Mouse (Mus musculus): Measurements from ENCODE around the gene Exo1.

The Exo1 gene

DNA sequence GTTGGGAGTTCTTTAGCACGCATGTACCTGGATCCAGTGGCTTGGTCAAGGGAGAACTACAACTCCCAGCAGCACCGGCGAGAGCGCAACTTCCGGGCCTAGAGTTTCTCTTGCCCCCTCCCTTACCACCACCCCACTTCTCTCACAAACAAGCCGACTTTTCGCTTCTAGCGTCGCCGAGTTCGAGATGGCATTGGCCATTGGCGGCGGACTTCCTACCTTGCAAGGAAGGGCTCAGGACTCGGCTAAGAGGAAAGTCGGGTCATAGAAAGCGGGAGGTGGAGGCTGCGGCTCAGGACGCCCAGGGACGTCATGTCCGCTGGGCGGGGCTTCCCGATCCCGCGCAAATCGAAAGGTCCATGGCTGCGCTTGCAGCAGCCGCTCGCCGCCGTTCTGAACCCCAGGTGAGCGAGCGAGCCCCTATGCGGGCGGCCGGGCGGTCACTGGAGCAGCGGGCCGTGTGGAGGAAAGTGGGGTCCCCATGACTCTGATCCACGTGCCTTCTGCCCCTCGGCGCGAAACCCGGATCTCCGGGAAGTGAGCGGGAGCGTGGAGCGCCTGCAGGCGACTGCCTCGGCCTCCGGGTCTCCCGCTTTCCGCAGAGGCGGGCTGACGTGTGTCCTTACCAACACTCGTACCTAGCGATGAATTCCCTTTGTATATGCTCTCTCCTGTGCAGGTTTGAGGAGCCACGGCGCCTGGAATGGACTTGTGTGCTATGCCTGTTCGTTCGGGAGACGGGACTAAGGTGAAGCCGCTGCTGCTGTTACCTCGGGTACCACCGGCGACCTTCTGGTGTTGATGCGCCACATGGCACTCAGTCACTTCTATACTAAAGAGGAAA is at the start of gene Exo1:
TSS of gene Exo1 (plus strand) at position 129 of the 844 bp plus-strand sequence.
- CTCF ChIA-PET = no interaction called here

DNA sequence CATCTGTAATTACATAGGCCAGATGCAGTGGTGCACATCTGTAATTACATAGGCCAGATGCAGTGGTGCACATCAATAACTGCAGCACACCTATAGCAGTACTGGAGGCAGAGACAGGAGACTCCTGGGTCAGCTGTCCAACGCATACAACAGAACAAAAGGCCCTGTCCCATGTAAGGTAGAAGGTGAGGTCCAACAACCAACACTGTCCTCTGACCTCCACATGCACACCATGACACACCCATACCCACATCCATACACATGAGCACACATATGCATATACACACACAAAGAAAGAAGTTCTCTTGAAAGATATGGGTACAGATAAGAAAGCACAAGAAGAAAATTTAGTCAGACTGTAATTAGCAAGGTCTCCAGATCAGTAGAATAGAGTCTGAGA is 24.9 kb upstream of the Exo1 start:
- CTCF ChIA-PET = no interaction called here

DNA sequence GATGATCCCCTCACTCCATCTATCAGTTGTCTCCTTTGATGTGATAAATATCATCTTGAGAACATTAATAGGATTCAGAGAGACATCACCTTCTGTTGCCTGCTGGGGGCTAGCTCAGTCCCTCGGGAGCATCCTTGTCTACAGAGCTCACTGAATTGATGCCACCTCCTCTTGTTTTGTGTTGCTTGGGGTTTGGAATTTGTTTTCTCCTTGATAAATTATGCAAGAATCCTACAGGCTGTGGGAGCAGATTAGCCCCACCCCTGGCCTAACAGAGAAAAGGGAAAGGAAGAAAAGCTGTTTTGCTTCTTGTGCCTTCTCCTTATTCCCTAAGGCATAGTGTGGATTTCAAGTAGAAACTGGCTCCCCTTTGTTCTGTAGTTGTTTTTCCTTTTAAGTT is 13.3 kb upstream of the Exo1 start:
- CTCF ChIA-PET = no interaction called here

DNA sequence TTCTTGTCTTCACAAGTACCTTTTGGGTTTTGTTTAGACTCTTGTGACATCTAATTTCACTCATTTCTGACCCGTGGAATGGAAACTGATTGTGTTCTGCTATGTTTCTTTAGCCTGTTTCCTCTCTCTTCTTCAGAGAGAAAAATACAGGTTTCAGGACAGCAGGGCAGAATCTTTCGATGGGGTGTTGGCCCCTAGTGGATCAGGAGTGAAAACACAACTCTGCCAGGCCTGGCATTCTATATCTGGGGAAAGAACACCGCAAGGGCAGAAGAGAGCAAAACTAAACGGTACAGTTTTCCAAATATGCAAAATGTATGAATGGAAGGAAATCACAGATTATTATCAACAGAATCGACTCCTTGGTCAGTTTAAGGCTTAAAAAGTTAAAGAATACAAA is 12.8 kb upstream of the Exo1 start:
- CTCF ChIA-PET = no interaction called here

DNA sequence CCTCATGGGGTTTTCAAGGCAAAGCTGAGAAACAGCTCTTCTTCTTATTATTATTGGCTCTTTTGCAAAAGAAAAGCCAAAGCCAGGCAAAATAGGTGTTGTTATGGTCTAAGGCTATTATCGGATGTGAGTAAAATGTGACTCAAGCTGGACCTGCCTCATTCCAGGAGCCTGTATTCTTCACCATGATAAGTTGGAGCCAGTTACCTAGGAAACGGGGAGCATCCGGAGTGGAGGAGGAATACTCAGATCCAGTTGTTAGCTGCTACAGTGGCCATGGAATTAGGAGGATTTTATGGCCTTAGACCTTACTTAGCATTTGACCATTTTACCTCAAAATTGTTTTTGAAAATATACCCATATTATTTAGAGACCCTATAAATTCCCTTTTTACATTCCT is 9.7 kb upstream of the Exo1 start:
- CTCF ChIA-PET = no interaction called here

DNA sequence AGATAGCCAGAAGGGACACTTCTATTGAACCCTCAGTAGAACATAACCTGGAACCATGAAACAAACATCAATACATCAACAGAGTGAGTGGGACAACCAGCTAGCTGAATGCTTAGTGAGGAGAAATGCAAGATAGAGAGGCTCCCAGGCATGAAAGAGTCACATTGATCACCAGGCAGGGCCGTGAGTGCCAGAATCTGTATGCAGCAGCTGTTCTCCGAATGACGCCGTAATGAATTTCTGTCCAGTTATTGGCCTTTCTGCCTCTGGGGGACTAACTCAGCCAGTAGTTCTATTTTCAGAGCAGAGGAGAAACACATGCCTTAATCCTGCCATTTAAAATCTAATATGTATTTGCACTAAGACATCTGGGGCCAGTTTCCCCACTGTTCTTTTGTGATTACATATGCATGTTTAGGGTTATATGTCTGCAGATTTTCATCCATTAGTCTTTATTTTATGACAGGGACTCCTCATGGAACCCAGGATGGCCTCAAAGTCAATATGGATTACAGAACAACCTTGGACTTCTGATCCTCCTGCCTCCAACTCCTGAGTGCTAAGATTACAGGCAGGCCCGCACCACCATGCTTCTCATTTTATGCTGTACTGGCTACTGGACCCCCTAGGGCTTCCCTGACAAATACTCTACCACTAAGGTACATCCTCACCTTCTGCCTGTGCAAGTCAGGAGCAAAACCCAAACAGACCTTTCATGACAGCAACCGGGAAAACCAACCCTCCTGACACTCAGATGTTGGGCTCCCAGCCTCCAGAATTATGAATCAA is 8.2 kb upstream of the Exo1 start:
- CTCF ChIA-PET = no interaction called here

DNA sequence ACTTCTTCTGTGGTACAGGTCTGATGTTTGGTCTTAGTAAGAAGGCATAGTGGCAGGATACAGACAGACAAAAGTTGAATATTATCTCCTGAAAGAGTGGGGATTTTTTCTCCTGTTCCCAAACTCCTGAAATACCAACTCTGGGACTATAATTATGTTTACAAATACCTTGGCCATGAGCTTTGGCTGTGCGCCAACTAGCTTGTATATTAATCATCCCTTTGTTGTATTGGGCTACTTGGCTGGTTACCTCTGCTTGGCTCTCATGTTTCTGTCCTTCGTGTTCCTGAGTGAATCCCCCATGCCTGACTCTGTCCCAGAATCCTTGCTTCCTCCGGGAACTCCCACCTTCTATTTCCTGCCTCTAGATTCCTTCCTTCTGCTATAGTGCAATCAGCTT is 3.0 kb downstream of the Exo1 start:
- CTCF ChIA-PET = no interaction called here

DNA sequence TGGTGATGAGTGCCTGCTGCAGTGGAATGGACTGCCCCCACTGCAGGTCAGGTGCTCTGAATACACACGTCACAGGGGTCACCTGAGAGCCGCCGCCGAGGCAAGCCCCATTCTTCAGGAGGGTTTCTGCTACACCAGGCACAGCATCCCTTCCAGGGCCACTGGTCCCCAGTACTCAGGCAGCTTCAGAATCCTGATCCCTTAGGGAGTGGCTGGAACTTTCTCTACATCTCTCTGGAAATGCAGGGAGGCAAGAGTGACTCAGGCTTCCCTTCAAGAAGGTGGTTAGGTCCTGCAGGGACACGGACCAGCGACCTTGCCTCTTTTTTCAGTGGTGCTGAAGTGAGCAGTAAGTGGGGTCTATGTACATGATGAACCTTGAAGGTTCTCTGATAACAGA is 12.9 kb downstream of the Exo1 start:
- CTCF ChIA-PET = no interaction called here

DNA sequence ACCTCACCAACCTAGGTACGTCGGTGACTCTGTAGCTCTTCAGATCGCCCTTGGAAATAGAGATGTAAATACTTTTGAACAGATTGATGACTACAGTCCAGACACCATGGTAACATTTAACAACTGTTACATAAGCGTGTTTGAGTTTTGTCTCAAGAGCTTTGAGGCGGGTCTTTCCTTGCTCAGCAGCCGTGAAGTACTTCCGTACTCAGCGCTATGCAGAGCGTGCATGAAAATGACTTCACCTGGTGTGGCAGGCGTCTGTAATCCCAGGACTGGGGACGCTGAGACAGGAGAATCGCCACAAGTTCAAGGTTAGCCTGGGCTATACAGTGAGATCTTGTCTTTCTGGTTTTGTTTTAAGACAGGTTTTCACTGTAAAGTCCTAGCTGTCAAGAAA is 13.3 kb downstream of the Exo1 start:
- CTCF ChIA-PET = no interaction called here

DNA sequence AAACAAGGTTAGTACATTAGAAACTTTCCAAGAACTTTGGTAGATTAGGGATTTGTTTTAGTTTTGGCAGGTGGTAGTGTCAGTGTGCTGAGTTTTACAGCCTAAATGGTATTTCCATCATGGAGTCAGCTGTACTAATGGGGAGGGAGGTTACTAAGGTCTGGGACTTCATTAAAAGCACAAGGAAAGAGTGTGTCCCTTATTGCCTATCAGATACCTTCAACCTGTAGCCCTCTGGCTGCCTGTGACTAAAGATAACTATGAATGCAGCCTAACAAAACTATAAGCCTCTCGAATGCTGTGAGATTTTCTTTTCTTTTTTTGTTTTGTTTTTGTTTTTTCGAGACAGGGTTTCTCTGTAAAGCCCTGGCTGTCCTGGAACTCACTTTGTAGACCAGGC is 30.8 kb downstream of the Exo1 start:
- CTCF ChIA-PET = no interaction called here

DNA sequence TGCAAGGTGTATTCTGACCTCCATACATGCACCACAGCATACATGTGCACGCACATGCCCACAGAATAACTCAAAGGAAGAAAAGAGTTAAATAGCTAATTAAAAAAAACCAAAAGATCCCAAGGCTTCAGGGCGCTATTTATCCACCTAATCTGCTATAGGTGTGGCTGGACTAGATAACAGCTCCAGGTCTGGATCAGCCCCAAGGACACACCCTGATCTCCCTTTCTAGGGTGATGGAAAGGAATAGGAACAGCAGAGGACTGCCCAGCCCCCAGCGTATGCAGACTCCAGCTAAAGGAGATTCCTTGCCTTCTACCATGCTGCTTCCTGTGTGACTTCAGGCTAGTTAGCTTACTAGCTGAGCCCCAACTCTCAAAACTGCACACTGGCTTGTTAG is 31.7 kb downstream of the Exo1 start:
- CTCF ChIA-PET = no interaction called here

DNA sequence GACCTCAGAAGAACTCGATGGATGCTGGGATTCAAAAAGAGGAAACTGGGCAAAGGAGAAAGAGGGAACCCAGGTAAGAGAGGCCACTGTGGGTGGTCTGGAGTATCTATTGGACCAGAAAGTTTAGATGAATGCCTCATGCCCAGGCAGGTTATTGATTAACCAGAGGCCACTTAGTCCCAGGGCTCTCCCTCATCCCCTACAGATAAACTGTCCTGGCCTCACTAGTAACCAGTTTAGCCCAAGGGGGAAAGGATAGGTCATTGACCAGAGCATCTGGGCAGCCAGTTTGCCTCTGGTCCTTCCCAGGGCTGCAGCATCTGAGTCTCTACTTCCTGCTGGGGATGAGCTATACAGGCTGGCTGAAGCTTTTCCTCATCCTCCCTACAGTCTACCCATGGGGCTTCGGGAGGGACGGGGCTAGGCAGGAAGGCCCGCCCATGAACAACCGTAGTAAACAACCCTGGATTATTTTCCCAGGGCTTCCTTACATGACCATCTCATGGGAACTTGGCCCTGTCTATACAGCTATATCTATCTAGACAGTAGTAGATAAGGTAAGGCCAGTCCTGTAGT is 33.4 kb downstream of the Exo1 start:
- CTCF ChIA-PET = no interaction called here

DNA sequence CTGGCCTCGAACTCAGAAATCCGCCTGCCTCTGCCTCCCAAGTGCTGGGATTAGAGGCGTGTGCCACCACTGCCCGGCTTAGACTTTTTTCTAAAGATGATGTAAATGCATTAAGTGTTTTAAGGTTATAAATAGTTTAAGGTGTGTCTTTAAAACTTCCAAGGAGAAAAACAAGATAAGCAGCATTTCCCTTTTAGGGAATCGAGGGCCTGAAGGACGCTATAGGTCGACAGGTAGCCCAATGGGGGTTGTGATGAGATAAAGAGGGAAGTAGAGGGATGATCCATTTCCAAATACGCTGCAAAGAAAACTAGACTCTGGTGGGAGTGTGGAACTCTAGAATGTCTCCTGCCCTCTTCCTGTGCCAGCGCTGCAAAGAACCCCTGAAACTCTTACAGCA is 39.6 kb downstream of the Exo1 start, which contains the start of gene Gm38100:
TSS of gene Gm38100 (plus strand) at position 301 of the 400 bp plus-strand sequence.
- CTCF ChIA-PET = no interaction called here

DNA sequence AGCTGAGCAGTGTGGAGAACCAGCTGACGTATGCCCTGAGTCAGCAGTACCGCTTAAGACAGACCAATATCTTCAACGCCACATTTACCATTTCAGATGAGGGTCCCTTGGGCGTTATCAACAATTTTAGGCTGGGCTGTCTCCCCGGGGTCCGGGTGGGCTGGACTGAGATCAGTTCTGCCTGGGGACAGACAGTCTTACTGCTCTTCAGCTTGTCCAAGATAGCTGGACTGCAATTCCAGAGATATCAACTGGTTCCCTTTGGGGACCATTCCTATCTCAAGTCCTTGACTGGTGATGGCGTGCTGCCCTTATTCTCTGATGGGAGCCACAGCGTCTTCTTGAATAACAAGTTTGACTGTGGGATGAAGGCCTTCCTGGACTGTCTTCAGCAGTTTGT is 40.7 kb downstream of the Exo1 start:
- CTCF ChIA-PET = no interaction called here

DNA sequence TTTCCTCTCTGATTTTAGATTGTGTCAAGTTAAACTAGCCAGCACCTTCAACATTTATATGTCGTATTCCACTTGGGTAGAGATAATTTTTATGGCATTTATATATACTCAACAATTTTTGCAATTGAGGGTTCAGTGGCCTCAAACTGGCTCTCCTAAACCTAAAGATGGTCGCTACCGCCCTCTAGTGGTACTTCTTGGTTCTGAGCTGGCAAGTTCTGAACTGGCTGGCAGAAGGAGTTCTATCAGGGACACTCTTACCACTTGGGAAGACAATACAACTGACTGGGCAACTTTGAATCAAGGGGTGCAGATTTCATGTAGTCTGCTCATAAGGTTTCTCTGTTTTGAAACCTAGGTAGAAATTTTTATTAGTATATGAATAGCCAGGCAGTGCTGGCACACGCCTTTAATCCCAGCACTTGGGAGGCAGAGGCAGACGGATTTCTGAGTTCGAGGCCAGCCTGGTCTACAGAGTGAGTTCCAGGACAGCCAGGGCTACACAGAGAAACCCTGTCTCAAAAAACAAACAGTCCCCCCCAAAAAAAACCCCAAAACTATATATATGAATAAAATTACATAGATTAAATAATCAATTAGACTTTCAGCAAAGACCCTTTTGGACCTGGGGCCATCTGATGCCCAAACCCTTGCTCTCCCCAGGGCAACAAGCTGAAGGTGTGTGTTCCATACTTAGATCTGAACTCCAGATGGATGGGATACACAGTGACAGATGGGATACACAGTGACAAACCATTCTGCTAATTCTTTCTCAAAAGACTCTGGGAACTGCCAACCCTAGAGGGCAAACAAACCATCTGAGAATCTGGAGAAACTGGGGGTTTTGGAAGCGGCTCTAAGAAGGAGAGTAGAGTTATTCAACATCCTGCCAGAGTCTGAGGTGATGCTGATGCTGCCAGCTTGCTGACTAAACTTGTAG is 43.7 kb downstream of the Exo1 start:
- CTCF ChIA-PET = no interaction called here

DNA sequence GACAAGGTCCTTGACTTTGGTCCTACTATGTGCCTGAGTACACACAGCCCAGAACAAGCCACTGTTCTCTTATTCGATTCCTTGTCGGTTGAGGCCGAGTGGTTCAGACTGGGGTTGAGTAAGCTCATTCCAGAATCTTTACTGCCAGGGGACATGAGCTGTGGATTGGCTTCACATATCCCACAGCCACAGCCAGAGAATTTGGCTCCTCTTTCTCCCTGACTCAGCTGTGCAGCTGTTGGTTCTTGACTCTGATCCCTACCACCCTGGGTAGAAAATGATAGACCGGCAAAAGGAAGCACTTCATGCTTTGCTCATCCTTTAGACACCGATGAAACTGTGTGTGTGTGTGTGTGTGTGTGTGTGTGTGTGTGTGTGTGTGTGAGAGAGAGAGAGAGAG is 51.0 kb downstream of the Exo1 start:
- CTCF ChIA-PET = interaction anchor here (0.6 to 1.1 kb wide), 2 partner anchors 10 to 540 kb away, joined by 3 to 8 read pairs; no protein-coding TSS in a partner anchor

DNA sequence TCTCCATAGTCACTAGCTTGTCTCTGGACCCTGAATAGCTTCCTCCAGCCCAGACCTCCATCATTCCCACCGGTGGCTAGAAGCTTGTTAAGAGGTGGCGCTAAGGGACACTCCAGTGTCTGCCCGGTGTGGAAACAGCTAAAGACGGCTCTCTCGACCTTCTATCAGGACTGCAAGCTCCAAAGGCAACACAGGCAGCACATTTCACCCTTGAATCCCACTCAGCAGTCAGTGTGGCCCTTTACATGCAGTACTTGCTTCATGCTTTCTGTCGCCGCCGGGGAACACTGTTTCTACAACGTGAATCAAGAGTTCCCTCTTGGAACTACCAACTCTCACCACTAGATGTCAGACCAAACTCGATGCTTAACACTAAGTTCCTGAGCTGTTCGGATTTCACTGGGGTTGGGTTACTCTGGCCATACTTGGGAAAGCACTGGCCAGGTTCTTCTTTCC is 55.9 kb downstream of the Exo1 start:
- CTCF ChIA-PET = no interaction called here

DNA sequence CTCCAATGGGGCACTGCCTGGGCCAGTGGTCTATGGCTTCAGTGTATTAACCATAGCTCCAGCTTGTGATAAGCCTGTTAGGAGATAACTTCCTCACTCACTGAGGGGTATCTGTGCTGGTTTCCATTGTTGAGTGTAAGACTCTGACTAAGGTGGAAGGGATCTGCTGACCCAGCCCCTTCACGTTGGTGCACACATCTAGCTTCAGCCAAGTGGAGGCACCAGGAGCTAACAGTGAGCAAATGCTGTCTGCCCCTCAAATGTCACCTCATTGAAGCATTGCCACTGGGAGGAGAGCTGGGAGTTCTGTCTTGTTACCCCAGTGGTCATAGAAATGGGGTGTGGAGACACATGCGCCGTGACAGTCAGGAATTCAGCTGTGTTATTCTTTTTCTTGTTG is 58.4 kb downstream of the Exo1 start:
- CTCF ChIA-PET = no interaction called here

DNA sequence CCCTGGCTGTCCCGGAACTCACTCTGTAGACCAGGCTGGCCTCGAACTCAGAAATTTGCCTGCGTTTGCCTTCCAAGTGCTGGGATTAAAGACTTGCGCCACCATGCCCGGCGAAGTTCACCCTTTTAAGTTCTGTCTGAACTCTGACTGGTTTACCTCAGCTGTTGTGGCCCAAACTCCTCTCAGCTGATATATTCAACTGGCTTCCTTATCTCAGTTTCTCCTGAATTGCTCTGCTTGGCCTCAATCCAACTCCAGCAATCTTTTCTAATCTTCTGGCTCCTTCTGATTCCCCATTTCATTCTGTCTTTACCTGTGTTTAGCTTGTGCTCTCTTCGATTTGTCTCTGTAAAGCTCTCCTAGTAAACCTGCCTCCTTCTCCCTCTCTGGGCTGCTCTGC is 62.8 kb downstream of the Exo1 start:
- CTCF ChIA-PET = no interaction called here

DNA sequence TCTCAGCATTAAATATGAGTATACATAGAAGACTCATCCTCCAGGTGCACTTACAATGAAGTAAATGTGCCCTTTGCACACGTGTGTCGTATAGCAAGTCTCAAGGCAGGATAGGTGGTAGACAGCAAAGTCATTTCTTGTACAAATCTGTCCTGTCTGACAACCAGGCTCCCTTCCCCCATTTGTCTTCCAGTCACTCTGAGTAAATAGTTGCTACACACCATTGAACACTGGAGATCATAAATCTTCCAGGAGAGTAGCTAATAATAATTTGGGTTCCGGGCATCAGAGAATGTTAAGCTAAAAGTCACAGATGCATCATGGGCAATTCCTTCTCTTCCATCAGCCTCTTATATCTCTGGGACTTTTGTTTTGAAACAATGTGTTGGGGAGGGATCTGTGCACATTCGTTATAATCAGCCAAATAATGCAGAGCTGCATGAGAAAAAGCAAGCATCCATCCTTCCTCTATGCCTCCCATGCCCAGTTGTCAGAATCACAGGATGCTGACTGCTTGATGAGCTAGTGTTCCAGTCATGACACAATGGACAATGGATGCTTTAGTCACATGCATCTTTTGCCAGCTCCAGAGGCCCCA is 66.4 kb downstream of the Exo1 start:
- CTCF ChIA-PET = no interaction called here

DNA sequence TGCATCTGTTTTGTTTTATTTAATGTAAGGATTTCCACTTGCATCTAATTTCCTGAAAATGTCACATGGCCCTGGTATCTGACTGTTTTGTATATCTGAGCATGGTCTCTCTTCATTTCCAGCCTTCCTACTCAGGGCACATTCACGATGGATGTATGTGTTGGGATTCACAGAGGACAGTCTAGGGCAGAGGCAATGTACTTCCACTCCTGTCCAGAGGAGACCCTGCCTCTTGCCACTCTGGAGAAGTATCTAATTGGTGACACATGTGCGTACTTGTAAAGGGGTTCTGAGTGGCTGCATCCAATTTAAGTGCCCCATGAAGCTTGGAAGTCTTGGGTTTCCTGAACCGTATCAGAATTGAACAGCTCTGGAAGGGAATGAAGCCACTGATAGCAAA is 70.0 kb downstream of the Exo1 start:
- CTCF ChIA-PET = no interaction called here
